In the genomic region with DNA sequence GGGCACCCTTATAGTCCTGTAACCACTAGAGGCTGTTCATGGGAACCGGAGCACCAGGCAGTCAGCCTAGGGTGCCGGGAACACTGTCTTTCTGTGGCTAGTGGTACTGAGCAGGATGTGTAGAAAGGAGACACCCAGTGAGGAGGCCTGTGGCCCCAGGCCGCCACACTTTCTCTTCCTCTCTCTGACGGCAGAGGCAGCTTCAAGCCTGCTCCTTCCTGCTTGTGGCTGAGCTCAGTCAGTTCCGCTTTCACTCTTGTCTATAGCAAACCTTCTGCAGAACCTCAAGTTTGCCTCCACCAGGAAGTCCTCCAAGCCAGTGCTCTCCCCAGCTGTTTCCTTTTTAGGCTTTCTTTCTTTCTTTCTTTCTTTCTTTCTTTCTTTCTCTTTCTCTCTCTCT, we compare ENCODE assay signal across 9 mouse cellular contexts.
DNase-seq lines count a peak whose midpoint lies in the region; ATAC-seq lines count a peak whose summit lies in the region.
"Had no signal": no experiment of that assay in that cellular context is flagged by ENCODE, and none has a peak within 500 bp of the region (broad histone marks: within the 10 kb centered on the region; RNA-seq: fewer than 3 reads in every experiment).

No protein-coding gene starts in this region.

- H3K36me3 ChIP-seq in hindbrain, embryonic 11.5 days (ENCODE audit: control insufficient read depth, insufficient read depth, low read length): no peaks in the 10 kb centered on the region
- H3K36me3 ChIP-seq: limb, embryonic 12.5 days had no signal

- no peaks in the 10 kb centered on the region for H3K4me1 ChIP-seq in brown adipose tissue, adult 24 weeks (ENCODE audit: control insufficient read depth, insufficient read depth, insufficient read length, low read length)
- H3K4me1 ChIP-seq in hindbrain, embryonic 11.5 days (replicated peaks; ENCODE audit: control insufficient read depth, insufficient read depth, low read length): no peaks in the 10 kb centered on the region

- ATAC-seq in hindbrain, embryonic 11.5 days (ENCODE audit: low FRiP score): no peak

- 70% methylated on average over 5 of the region's 5 CpGs for WGBS in hindbrain, embryonic 11.5 days

- DNase-seq in left cerebral cortex, postnatal 10 days (ENCODE audit: extremely low spot score in 1 of 2, low spot score in 2 of 2): peak; percentile 11 to 39
- no peak for DNase-seq in left cerebral cortex, postnatal 4 days
- DNase-seq in lung, postnatal 4 days: peak; percentile 68 to 75
- peak; percentile 79 for DNase-seq in thymus, postnatal 10 days (ENCODE audit: low spot score in 2 of 2)
- no peak for DNase-seq in cerebellum, postnatal 14 days
- no peak for DNase-seq in urinary bladder, adult 18-20 months (ENCODE audit: low spot score in 2 of 2)
- no peak for DNase-seq in hindbrain, embryonic 11.5 days (ENCODE audit: low spot score)

- H3K27me3 ChIP-seq in hindbrain, embryonic 11.5 days (ENCODE audit: control insufficient read depth, insufficient read depth, low read length): no peaks in the 10 kb centered on the region

- H3K9ac ChIP-seq in hindbrain, embryonic 11.5 days (ENCODE audit: low read depth, low read length): no peak overlapping the region
- H3K9ac ChIP-seq: limb, embryonic 12.5 days had no signal

- no peak overlapping the region for H3K4me2 ChIP-seq in hindbrain, embryonic 11.5 days (replicated peaks; ENCODE audit: low read depth, low read length)
- H3K4me2 ChIP-seq: limb, embryonic 12.5 days had no signal

- intact Hi-C loops in left cerebral cortex, postnatal 10 days (cut with DNase I): no loop called here
- intact Hi-C loops in left cerebral cortex, postnatal 4 days (cut with DNase I): no loop called here

- H3K27ac ChIP-seq in brown adipose tissue, adult 24 weeks (replicated peaks; ENCODE audit: low read depth, low read length): peak overlapping the region; percentile 47; the same call in 1 of the 2 replicates
- no peak overlapping the region for H3K27ac ChIP-seq in hindbrain, embryonic 11.5 days (ENCODE audit: low read depth, low read length)
- H3K27ac ChIP-seq: limb, embryonic 12.5 days had no signal

- H3K4me3 ChIP-seq in brown adipose tissue, adult 24 weeks (ENCODE audit: insufficient read depth, low read depth, low read length): no peak overlapping the region
- no peak overlapping the region for H3K4me3 ChIP-seq in hindbrain, embryonic 11.5 days (ENCODE audit: low read depth, low read length)
- H3K4me3 ChIP-seq: limb, embryonic 12.5 days had no signal

- H3K9me3 ChIP-seq in hindbrain, embryonic 11.5 days (ENCODE audit: control insufficient read depth, low read length): no peaks in the 10 kb centered on the region
- H3K9me3 ChIP-seq: limb, embryonic 12.5 days had no signal

Comparison
In these comparisons a context has a peak if more than half of its experiments do, and no peak if none do; other contexts are left out.
1. DNase-seq: peak in left cerebral cortex, postnatal 10 days (2 of 2), lung, postnatal 4 days (2 of 2) and thymus, postnatal 10 days (2 of 2); none in left cerebral cortex, postnatal 4 days (single experiment), cerebellum, postnatal 14 days (0 of 2), urinary bladder, adult 18-20 months (0 of 2) and hindbrain, embryonic 11.5 days (single experiment).